Mouse (Mus musculus): ENCODE results near the gene Tctn3.

DNA sequence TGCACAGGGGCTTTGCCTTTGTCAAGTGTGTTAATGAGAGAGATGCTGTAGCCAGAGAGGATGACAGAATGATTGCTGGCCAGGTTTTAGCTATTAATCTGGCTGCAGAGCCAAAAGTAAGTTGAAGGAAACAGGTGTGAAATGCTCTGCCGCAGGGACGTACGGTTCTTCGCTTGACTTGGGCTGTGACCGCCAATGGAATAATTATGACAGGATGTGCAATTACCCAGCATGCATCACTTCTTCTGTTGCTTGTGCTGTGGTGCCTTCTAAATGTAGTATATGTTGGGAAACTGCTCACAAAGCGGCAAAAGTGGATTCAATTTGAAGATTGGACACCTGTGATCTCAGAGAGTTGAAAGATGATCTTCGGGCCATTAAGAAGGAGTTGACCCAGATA, 4.0 kb upstream of the Tctn3 start:
- TF ChIP-seq EP300 (IDR thresholded peaks at IDR 0.05; ENCODE audit: low read depth): no peak
- no peak for TF ChIP-seq CTCF (IDR thresholded peaks at IDR 0.05; ENCODE audit: low read depth)
